Mouse (Mus musculus) liver, embryonic 11.5 days (tissue): Measurements from ENCODE around the gene Rspry1. TPM values are rescaled to one million over a fixed set of nuclear protein-coding genes. Genes with fewer than 3 reads are reported as not detected.

Source experiments
- ATAC-seq: fragments of 200-750 bp; cut with Nextera tagmentation; replicated peaks from 2 replicates; pipeline ENCODE4 v1.8.0; 2017; ENCODE audit warnings: moderate number of reproducible peaks, mild to moderate bottlenecking, moderate TSS enrichment, moderate library complexity; ENCODE audit not compliant: low FRiP score
- DNase-seq: peaks from one replicate; pipeline ENCODE4 v3.0.0-alpha.2; 2017; ENCODE audit warnings: low spot score
- H3K27ac ChIP-seq: fragments of 300-500 bp; sonication (generic); 2 replicates; pipeline ENCODE4 v1.5.1; 2014; ENCODE audit warnings: mild to moderate bottlenecking, low read depth, low read length, control low read depth
- H3K27me3 ChIP-seq: fragments of 300-500 bp; sonication (generic); replicated peaks from 2 replicates; pipeline ENCODE4 v1.6.1; 2014; ENCODE audit warnings: low read length, mixed read lengths; ENCODE audit not compliant: control insufficient read depth, insufficient read depth
- H3K36me3 ChIP-seq: fragments of 300-500 bp; sonication (generic); 2 replicates; pipeline ENCODE4 v1.6.1; 2014; ENCODE audit warnings: mild to moderate bottlenecking, low read length, moderate library complexity, mixed read lengths; ENCODE audit not compliant: control insufficient read depth, insufficient read depth
- H3K4me1 ChIP-seq: fragments of 300-500 bp; sonication (generic); replicated peaks from 2 replicates; pipeline ENCODE4 v1.6.1; 2014; ENCODE audit warnings: low read length, mixed read lengths; ENCODE audit not compliant: control insufficient read depth, insufficient read depth
- H3K4me2 ChIP-seq: fragments of 300-500 bp; sonication (generic); 2 replicates; pipeline ENCODE4 v1.6.1; 2014; ENCODE audit warnings: mild to moderate bottlenecking, control low read depth, moderate library complexity
- H3K4me3 ChIP-seq: fragments of 300-500 bp; sonication (generic); 2 replicates; pipeline ENCODE4 v1.5.1; 2014; ENCODE audit warnings: low read depth, low read length, control low read depth
- H3K9ac ChIP-seq: fragments of 300-500 bp; sonication (generic); 2 replicates; pipeline ENCODE4 v1.6.1; 2014; ENCODE audit warnings: low read depth, low read length, control low read depth
- H3K9me3 ChIP-seq: fragments of 300-500 bp; sonication (generic); 2 replicates; pipeline ENCODE4 v1.6.1; 2016; ENCODE audit warnings: low read length, inconsistent platforms, mixed read lengths; ENCODE audit not compliant: control insufficient read depth
- WGBS: fragments of 180-500 bp; shearing (Covaris S2); extraction: QIAGEN DNeasy Blood & Tissue Kit; methylation state at CpG from one replicate; pipeline ENCODE4 v1.1.7; 2014; 5-methylcytosine and 5-hydroxymethylcytosine counted together
- polyA plus RNA-seq: library from polyadenylated mRNA; unstranded; fragments of >200 nt; fragmentation: Nextera tagmentation; extraction: Ambion mirVana; gene quantifications from 2 replicates; pipeline ENCODE4 v1.2.1, GENCODE M21; 2014

Gene Rspry1
- polyA plus RNA-seq, 1 experiment from 2014 or later: 38.0 TPM

- WGBS: 90% methylated on average over 2 of the region's 2 CpGs
Measured at GRCm38 (mm10) chr8:94658031-94658430, 56.3 kb downstream of the Rspry1 start.

GRCm38 (mm10) chr8:94660418-94660817 is 58.7 kb downstream of the Rspry1 start:
- Histone ChIP-seq H3K4me1 (no peaks in the 10 kb centered on the region; the same call in 1 of the 2 replicates), H3K9me3 (no peaks in the 10 kb centered on the region), H3K4me2 (no peak overlapping the region), H3K4me3 (no peak overlapping the region), H3K9ac (no peak overlapping the region), H3K36me3 (peaks cover 7% of the 10 kb centered on the region; the same call in 1 of the 2 replicates), H3K27ac (no peak overlapping the region), H3K27me3 (no peaks in the 10 kb centered on the region)
- 81% methylated on average over 4 of the region's 4 CpGs for WGBS
- no peak for ATAC-seq
- DNase-seq: no peak

More at GRCm38 (mm10) chr8:94658031-94658430, 56.3 kb downstream of the Rspry1 start:
- Histone ChIP-seq H3K4me2 (no peak overlapping the region), H3K4me1 (peaks cover 6% of the 10 kb centered on the region; the same call in 1 of the 2 replicates), H3K36me3 (peaks cover 13% of the 10 kb centered on the region), H3K9me3 (no peaks in the 10 kb centered on the region), H3K4me3 (no peak overlapping the region), H3K27ac (no peak overlapping the region), H3K27me3 (no peaks in the 10 kb centered on the region), H3K9ac (no peak overlapping the region)
- DNase-seq: no peak
- no peak for ATAC-seq

GRCm38 (mm10) chr8:94664722-94665121 is 63.0 kb downstream of the Rspry1 start:
- Histone ChIP-seq H3K4me3 (no peak overlapping the region), H3K27ac (no peak overlapping the region), H3K36me3 (peaks cover 2% of the 10 kb centered on the region; the same call in 1 of the 2 replicates), H3K4me1 (peaks cover 6% of the 10 kb centered on the region), H3K9ac (no peak overlapping the region), H3K4me2 (no peak overlapping the region), H3K27me3 (no peaks in the 10 kb centered on the region), H3K9me3 (no peaks in the 10 kb centered on the region)
- WGBS: 73% methylated on average over 2 of the region's 2 CpGs
- DNase-seq (no peak), ATAC-seq (no peak)

DNA sequence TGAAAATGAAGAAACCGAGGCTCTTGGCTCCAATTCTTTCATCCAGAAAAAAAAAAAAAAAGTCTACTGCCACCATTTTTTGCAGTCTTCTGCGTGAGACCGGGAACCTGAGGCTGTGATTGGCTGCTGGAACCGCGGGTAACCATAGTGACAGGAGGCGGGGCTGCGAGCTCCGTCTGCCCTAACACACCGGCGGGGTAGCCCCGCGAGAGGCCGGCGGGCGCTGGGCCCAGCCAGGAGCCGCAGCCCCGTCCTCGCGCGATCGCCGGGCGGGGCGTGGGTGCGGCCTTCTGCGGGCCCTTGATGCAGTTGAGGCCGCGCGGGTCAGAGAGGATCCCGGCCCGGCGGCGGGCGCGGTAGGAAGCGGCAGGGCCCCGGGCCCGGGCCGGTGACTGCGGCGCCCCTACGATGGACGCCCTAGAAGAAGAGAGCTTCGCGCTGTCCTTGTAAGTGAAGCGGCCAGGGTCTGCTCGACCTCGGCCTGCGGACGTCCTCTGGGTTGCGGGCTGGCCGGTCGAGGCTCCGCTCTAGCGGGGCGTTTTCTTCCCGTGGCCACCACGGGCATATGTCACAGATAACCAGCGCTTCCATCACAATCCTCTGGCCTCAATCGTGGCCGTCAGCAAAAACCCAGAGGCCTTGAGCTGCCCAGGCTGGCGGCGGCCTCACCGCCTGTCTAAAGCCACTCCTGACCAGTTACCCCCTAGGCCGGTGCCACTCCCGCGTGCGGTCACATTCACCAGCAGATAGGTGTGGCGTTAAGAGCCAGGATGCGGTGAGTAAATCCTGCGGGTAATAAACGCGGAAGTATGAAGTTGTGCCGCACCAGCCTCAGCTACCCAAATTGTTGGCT is 64.9 kb downstream of the Rspry1 start, which contains the start of gene Arl2bp:
TSS of gene Arl2bp (plus strand) at position 145 of the 853 bp plus-strand sequence.
- Histone ChIP-seq H3K4me3 (peak within 1 kb of the TSS; percentile 86), H3K27ac (peak within 1 kb of the TSS; percentile 72), H3K9me3 (no peaks in the 10 kb centered on the region), H3K4me1 (peaks cover 6% of the 10 kb centered on the region), H3K27me3 (no peaks in the 10 kb centered on the region), H3K36me3 (peaks cover 8% of the 10 kb centered on the region; the same call in 1 of the 2 replicates), H3K9ac (peak within 1 kb of the TSS; percentile 94), H3K4me2 (peak within 1 kb of the TSS; percentile 93)
- under 1% methylated on average over 74 of the region's 74 CpGs for WGBS
- DNase-seq (peak; percentile 93), ATAC-seq (peak; percentile 98)

- Histone ChIP-seq H3K4me2 (no peak overlapping the region), H3K4me3 (no peak overlapping the region), H3K27me3 (no peaks in the 10 kb centered on the region), H3K27ac (no peak overlapping the region), H3K9ac (no peak overlapping the region), H3K36me3 (peaks cover 26% of the 10 kb centered on the region), H3K4me1 (no peaks in the 10 kb centered on the region), H3K9me3 (no peaks in the 10 kb centered on the region)
- DNase-seq: peak; percentile 31
- ATAC-seq: no peak
- 55% methylated on average over 5 of the region's 5 CpGs for whole genome bisulfite sequencing
Measured at GRCm38 (mm10) chr8:94674384-94674783, 72.6 kb downstream of the Rspry1 start.

DNA sequence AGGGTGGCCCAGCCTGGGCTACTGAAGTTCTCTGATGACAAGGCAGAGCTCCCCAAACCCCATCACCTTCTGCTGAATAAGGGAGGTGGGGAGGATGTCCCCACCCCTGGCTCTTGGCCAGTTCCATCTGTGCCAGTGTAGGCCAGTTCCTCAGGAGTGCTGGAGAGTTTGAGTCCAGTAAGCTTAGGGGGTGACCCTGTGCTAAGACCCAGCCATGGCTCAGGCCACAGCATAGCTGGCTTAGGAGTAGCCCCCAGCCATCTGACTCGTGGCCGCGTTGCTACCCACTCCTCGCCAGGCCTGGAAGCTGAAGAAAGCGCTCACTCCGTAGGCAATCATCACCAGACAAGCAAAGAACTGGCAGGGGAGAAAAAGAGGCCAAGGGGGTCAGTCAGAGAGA is 74.2 kb downstream of the Rspry1 start:
- Histone ChIP-seq H3K9me3 (no peaks in the 10 kb centered on the region), H3K4me3 (no peak overlapping the region), H3K9ac (no peak overlapping the region)

DNA sequence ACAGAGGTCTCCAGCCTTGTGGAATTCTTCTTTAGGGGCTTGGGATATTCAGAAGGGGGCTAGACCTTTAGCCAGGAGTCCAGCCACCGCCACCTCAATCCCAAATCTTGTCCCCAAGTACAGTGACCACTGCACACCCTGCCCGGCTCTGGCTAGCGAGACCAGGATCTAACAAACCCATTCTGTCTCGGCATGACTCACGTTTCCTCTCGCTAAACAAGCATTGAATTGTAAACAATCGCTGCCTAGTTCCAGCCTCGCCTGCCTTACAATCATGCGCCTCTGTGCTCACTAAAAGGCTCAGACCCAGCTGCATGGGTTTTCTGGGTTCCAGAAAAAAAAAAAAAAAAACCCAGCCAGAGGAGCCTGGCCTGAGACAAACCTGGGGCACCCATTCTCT is 76.8 kb downstream of the Rspry1 start:
- no peak for DNase-seq
- 46% methylated on average over 9 of the region's 9 CpGs for WGBS
- H3K9ac ChIP-seq: no peak overlapping the region
- H3K27ac ChIP-seq: no peak overlapping the region
- H3K36me3 ChIP-seq: no peaks in the 10 kb centered on the region
- H3K4me3 ChIP-seq: no peak overlapping the region
- no peaks in the 10 kb centered on the region for H3K9me3 ChIP-seq
- ATAC-seq: no peak
- no peaks in the 10 kb centered on the region for H3K4me1 ChIP-seq
- no peak overlapping the region for H3K4me2 ChIP-seq
- H3K27me3 ChIP-seq: no peaks in the 10 kb centered on the region; the same call in 1 of the 2 replicates

More for the DNA sequence above, 74.2 kb downstream of the Rspry1 start:
- WGBS: 82% methylated on average over 6 of the region's 6 CpGs
- DNase-seq (no peak), ATAC-seq (no peak)
- Histone ChIP-seq H3K27ac (no peak overlapping the region), H3K4me1 (no peaks in the 10 kb centered on the region), H3K4me2 (no peak overlapping the region), H3K36me3 (peaks cover 23% of the 10 kb centered on the region), H3K27me3 (no peaks in the 10 kb centered on the region)

- ATAC-seq (no peak), DNase-seq (no peak)
- Histone ChIP-seq H3K4me1 (no peaks in the 10 kb centered on the region), H3K27ac (no peak overlapping the region), H3K4me2 (no peak overlapping the region), H3K9ac (no peak overlapping the region), H3K36me3 (no peaks in the 10 kb centered on the region), H3K4me3 (no peak overlapping the region), H3K9me3 (no peaks in the 10 kb centered on the region), H3K27me3 (no peaks in the 10 kb centered on the region; the same call in 1 of the 2 replicates)
- 79% methylated on average over 3 of the region's 3 CpGs for WGBS
Measured at GRCm38 (mm10) chr8:94680414-94680813, 78.7 kb downstream of the Rspry1 start.
